Mouse (Mus musculus) kidney, embryonic 14.5 days (tissue): ENCODE measurements at regions not wholly inside any gene's neighbourhood (a gene's known extent, or its start where the extent isn't known, plus 50 kb on each side); places are given as distances from the start of the nearest gene placed in this dataset.
A peak's percentile ranks its signal among the peaks of the same experiment; 100 is the strongest.

Experiments used
- ATAC-seq: fragments of 200-750 bp; cut with Nextera tagmentation; 2 replicates; pipeline ENCODE4 v1.8.0; 2017; ENCODE audit warnings: moderate number of reproducible peaks, mild to moderate bottlenecking, moderate TSS enrichment, moderate library complexity; ENCODE audit not compliant: low FRiP score, low TSS enrichment
- H3K27ac ChIP-seq: fragments of 300-500 bp; sonication (generic); 2 replicates; pipeline ENCODE4 v1.5.1; 2014; ENCODE audit warnings: low read depth, mild to moderate bottlenecking, low read length, moderate library complexity, mixed read lengths
- H3K27me3 ChIP-seq: fragments of 300-500 bp; sonication (generic); 2 replicates; pipeline ENCODE4 v1.6.1; 2014; ENCODE audit warnings: mild to moderate bottlenecking, low read length; ENCODE audit not compliant: control insufficient read depth, insufficient read depth
- H3K36me3 ChIP-seq: fragments of 300-500 bp; sonication (generic); 2 replicates; pipeline ENCODE4 v1.6.1; 2014; ENCODE audit warnings: low read length, mixed read lengths; ENCODE audit not compliant: control insufficient read depth, insufficient read depth
- H3K4me1 ChIP-seq: fragments of 300-500 bp; sonication (generic); 2 replicates; pipeline ENCODE4 v1.6.1; 2014; ENCODE audit warnings: low read length, mixed read lengths; ENCODE audit not compliant: control insufficient read depth, insufficient read depth
- H3K4me2 ChIP-seq: fragments of 300-500 bp; sonication (generic); replicated peaks from 2 replicates; pipeline ENCODE4 v1.6.1; 2014; ENCODE audit warnings: low read depth, mild to moderate bottlenecking, low read length
- H3K4me3 ChIP-seq: fragments of 300-500 bp; sonication (generic); 2 replicates; pipeline ENCODE4 v1.5.1; 2014; ENCODE audit warnings: mild to moderate bottlenecking, low read length
- H3K9ac ChIP-seq: fragments of 300-500 bp; sonication (generic); 2 replicates; pipeline ENCODE4 v1.6.1; 2014; ENCODE audit warnings: low read depth, mild to moderate bottlenecking, low read length, moderate library complexity
- H3K9me3 ChIP-seq: fragments of 300-500 bp; sonication (generic); 2 replicates; pipeline ENCODE4 v1.6.1; 2016; ENCODE audit warnings: low read length; ENCODE audit not compliant: control insufficient read depth
- WGBS: fragments of 180-500 bp; shearing (Covaris S2); extraction: QIAGEN DNeasy Blood & Tissue Kit; methylation state at CpG from one replicate; pipeline ENCODE4 v1.1.7; 2014; 5-methylcytosine and 5-hydroxymethylcytosine counted together

GRCm38 (mm10) chr13:83716711-83717171 is 212.9 kb downstream of the Mef2c start:
- H3K9me3 ChIP-seq: no peaks in the 10 kb centered on the region
- ATAC-seq: no peak
- H3K36me3 ChIP-seq: no peaks in the 10 kb centered on the region
- H3K4me3 ChIP-seq: no peak overlapping the region
- H3K4me1 ChIP-seq: 0 out of 2 replicates have a peak, but pooled peaks cover 3% of the 10 kb centered on the region
- no peak overlapping the region for H3K9ac ChIP-seq
- peaks cover 96% of the 10 kb centered on the region for H3K27me3 ChIP-seq
- no peak overlapping the region for H3K27ac ChIP-seq
- WGBS: 2% methylated on average over 8 of the region's 8 CpGs
- no peak overlapping the region for H3K4me2 ChIP-seq

- no peak overlapping the region for H3K9ac ChIP-seq
- no peak overlapping the region for H3K4me3 ChIP-seq
- ATAC-seq: no peak
- 0 out of 2 replicates have a peak, but pooled peaks cover 3% of the 10 kb centered on the region for H3K4me1 ChIP-seq
- H3K9me3 ChIP-seq: no peaks in the 10 kb centered on the region
- H3K36me3 ChIP-seq: no peaks in the 10 kb centered on the region
- WGBS: 6% methylated on average over 4 of the region's 4 CpGs
- no peak overlapping the region for H3K27ac ChIP-seq
- H3K27me3 ChIP-seq: peaks cover 97% of the 10 kb centered on the region
- no peak overlapping the region for H3K4me2 ChIP-seq
These were observed 213.9 kb downstream of the Mef2c start for GRCm38 (mm10) chr13:83717686-83718210.

GRCm38 (mm10) chr13:83718431-83719410 is 214.9 kb downstream of the Mef2c start:
- Histone ChIP-seq H3K36me3 (no peaks in the 10 kb centered on the region), H3K27me3 (peaks cover 95% of the 10 kb centered on the region), H3K4me3 (no peak overlapping the region), H3K9me3 (no peaks in the 10 kb centered on the region), H3K4me1 (0 out of 2 replicates have a peak, but pooled peaks cover 3% of the 10 kb centered on the region), H3K4me2 (no peak overlapping the region), H3K27ac (no peak overlapping the region), H3K9ac (no peak overlapping the region)
- no peak for ATAC-seq
- WGBS: 4% methylated on average over 10 of the region's 10 CpGs

- no peak overlapping the region for H3K4me2 ChIP-seq
- no peaks in the 10 kb centered on the region for H3K36me3 ChIP-seq
- no peak for ATAC-seq
- WGBS: 2% methylated on average over 24 of the region's 24 CpGs
- peaks cover 95% of the 10 kb centered on the region for H3K27me3 ChIP-seq
- H3K4me3 ChIP-seq: no peak overlapping the region
- H3K9ac ChIP-seq: no peak overlapping the region
- H3K27ac ChIP-seq: no peak overlapping the region
- H3K4me1 ChIP-seq: 0 out of 2 replicates have a peak, but pooled peaks cover 3% of the 10 kb centered on the region
- no peaks in the 10 kb centered on the region for H3K9me3 ChIP-seq
These were observed 215.9 kb downstream of the Mef2c start for GRCm38 (mm10) chr13:83719635-83720291.

- H3K9ac ChIP-seq: no peak overlapping the region
- no peak overlapping the region for H3K27ac ChIP-seq
- H3K27me3 ChIP-seq: peaks cover 95% of the 10 kb centered on the region
- H3K4me1 ChIP-seq: 0 out of 2 replicates have a peak, but pooled peaks cover 3% of the 10 kb centered on the region
- no peaks in the 10 kb centered on the region for H3K36me3 ChIP-seq
- H3K4me3 ChIP-seq: no peak overlapping the region
- H3K4me2 ChIP-seq: no peak overlapping the region
- 2% methylated on average over 12 of the region's 12 CpGs for WGBS
- H3K9me3 ChIP-seq: no peaks in the 10 kb centered on the region
- ATAC-seq: no peak
These were observed 216.5 kb downstream of the Mef2c start for GRCm38 (mm10) chr13:83720352-83720751.

- peak; percentile 29; the same call in 1 of the 2 replicates for ATAC-seq
- Histone ChIP-seq H3K4me1 (0 out of 2 replicates have a peak, but pooled peaks cover 3% of the 10 kb centered on the region), H3K9me3 (no peaks in the 10 kb centered on the region), H3K27ac (no peak overlapping the region), H3K27me3 (peaks cover 97% of the 10 kb centered on the region), H3K4me3 (peak overlapping the region; percentile 22), H3K36me3 (no peaks in the 10 kb centered on the region), H3K4me2 (peak overlapping the region; percentile 31), H3K9ac (no peak overlapping the region)
- under 1% methylated on average over 30 of the region's 30 CpGs for WGBS
These were observed 217.1 kb downstream of the Mef2c start for GRCm38 (mm10) chr13:83720883-83721371.

- H3K27ac ChIP-seq: no peak overlapping the region
- 0 out of 2 replicates have a peak overlapping the region, but pooled peaks have one; percentile 22 for H3K4me3 ChIP-seq
- H3K4me1 ChIP-seq: 0 out of 2 replicates have a peak, but pooled peaks cover 3% of the 10 kb centered on the region
- WGBS: under 1% methylated on average over 14 of the region's 14 CpGs
- H3K9me3 ChIP-seq: no peaks in the 10 kb centered on the region
- ATAC-seq: no peak
- no peaks in the 10 kb centered on the region for H3K36me3 ChIP-seq
- no peak overlapping the region for H3K9ac ChIP-seq
- H3K27me3 ChIP-seq: peaks cover 93% of the 10 kb centered on the region
- H3K4me2 ChIP-seq: no peak overlapping the region
These were observed 217.7 kb downstream of the Mef2c start for GRCm38 (mm10) chr13:83721563-83721962.

GRCm38 (mm10) chr13:83722241-83722640 is 218.4 kb downstream of the Mef2c start:
- Histone ChIP-seq H3K4me3 (no peak overlapping the region), H3K4me2 (no peak overlapping the region), H3K9ac (no peak overlapping the region), H3K36me3 (no peaks in the 10 kb centered on the region), H3K4me1 (0 out of 2 replicates have a peak, but pooled peaks cover 3% of the 10 kb centered on the region), H3K9me3 (no peaks in the 10 kb centered on the region), H3K27me3 (peaks cover 90% of the 10 kb centered on the region), H3K27ac (no peak overlapping the region)
- 2% methylated on average over 7 of the region's 7 CpGs for WGBS
- ATAC-seq: no peak
